Mouse (Mus musculus): ENCODE measurements around the gene Zcchc3. TPM values are rescaled to one million over a fixed set of nuclear protein-coding genes. Genes with fewer than 3 reads are reported as not detected.

Zcchc3 gene
- total and polyA plus RNA-seq, 3 experiments, result 3.3 to 7.8 (median 5.4) TPM

GRCm38 (mm10) chr2:152409781-152410180, 5.0 kb downstream of the Zcchc3 start:
- peak; percentile 11 for DNase-seq

DNA sequence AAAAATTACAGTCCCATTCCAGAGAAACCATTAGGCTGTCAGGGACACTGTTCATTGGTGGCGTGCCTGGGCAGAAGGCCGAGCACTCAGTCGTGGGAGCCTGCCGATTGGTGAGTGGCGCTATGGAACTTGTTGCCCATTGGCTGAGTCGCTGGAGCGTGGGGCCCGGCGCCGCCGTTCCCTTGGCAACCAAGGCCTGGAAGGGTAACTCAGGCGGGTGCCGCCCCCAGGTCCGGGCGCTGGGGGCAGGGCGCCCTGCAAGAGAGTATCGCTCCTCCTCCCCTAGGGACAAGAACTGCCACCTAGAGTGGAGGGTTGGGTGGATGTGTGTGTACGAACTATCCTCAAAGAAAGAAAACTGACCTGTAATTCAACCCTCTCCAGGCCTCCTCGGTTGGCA, 8.7 kb downstream of the Zcchc3 start:
- DNase-seq, result peak; percentile 98

- no peak for DNase-seq
Observed at GRCm38 (mm10) chr2:152399122-152399542, 15.7 kb downstream of the Zcchc3 start.

DNA sequence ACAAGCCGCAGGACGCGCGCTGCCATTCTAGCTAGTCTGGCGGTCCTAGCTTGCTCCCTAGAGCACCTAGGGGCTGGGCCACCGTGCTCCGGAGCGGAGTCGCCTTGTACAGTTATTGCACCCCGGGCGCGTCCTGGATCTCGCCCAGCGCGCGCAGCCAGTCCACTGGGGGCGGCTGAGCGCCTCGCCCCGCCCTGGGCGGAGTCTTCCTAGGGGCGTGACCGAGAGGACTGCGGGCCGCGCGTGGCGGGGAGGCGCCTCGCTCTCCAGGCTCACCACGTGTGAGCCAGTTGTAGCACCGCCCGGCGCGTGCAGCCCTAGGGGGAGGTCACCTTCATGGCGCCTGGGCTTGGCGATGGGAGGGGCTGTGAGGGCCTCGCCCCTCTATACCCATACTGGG, 16.1 kb downstream of the Zcchc3 start:
- DNase-seq, result peak; percentile 97

- peak; percentile 97 for DNase-seq
Observed at GRCm38 (mm10) chr2:152397680-152398435, 17.0 kb downstream of the Zcchc3 start, which contains the start of gene Sox12. Sox12 (minus strand) TSS chr2:152398063.

DNA sequence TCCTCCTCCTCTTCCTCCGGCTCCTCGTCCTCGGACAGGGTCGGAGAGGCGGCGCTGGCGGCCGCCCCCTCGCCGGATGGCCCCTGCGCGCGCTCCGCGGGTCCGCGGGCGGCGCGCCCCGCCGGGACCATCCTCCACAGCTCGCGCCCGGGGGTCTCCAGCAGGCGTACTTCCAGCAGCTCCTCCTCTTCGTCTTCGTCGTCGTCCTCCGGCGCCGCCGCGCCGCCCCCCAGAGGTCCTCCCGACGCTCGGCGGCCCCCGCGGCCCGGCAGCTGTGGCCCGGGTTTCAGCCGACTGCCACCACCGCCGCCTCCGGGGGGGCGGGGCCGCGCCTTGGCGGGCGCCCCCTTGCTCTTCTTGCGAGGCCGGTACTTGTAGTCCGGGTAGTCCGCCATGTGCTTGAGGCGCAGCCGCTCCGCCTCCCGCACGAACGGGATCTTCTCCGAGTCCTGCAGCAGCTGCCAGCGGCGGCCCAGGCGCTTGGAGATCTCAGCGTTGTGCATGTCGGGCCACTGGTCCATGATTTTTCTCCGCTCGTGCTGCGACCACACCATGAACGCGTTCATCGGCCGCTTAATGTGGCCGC, 17.7 kb downstream of the Zcchc3 start:
- DNase-seq, result peak; percentile 88

- peak; percentile 89 for DNase-seq
Observed at GRCm38 (mm10) chr2:152396110-152397003, 18.5 kb downstream of the Zcchc3 start.

- DNase-seq, result no peak
Observed at GRCm38 (mm10) chr2:152395271-152395920, 19.4 kb downstream of the Zcchc3 start.

DNA sequence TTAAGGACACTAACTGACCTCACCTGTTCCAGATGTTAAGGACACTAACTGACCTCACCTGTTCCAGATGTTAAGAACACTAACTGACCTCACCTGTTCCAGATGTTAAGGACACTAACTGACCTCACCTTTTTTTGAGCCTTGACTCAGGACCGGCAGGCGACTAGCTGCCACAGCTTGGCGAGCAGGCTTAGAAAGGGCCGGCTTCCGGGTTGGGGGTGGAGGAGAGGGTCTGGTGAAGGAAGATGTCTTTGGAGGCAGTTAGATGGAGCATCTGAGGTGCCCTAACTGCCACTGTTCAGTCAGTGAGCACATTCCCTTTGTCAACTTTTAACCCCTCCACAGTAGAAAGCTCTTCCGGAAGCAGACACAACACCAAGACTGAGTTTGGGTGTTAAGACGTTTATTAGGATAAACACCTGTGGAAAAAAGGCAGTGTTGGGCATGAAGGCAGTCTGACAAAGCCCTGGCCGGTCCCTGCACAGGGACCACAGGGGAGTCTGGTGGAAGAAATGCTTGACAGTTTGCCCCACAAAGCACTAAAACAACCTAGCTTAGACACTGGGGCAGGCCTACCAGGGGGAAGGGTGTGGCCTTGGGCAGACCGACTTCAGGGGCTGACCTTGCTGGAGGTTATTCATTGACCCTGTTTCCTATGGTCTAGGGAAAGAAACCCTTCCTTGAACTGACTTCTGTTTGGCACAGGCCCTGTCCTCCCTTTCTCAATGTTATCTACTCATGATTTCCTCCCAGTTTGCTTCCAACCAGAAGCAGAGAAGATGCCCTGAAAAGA, 21.4 kb downstream of the Zcchc3 start:
- peak; percentile 43 for DNase-seq

GRCm38 (mm10) chr2:152392786-152393185, 22.0 kb downstream of the Zcchc3 start:
- peak; percentile 58 for DNase-seq

- no peak for DNase-seq
Observed at GRCm38 (mm10) chr2:152384191-152384590, 30.6 kb downstream of the Zcchc3 start.

- DNase-seq, result no peak
Observed at GRCm38 (mm10) chr2:152376345-152376741, 38.5 kb downstream of the Zcchc3 start, which contains the start of gene Nrsn2. Nrsn2 (minus strand) TSS chr2:152376638.

- DNase-seq, result no peak
Observed at GRCm38 (mm10) chr2:152375652-152376344, 39.0 kb downstream of the Zcchc3 start.

GRCm38 (mm10) chr2:152373547-152373946, 41.3 kb downstream of the Zcchc3 start:
- DNase-seq, result no peak

- DNase-seq, result no peak
Observed at GRCm38 (mm10) chr2:152372661-152373060, 42.2 kb downstream of the Zcchc3 start.

DNA sequence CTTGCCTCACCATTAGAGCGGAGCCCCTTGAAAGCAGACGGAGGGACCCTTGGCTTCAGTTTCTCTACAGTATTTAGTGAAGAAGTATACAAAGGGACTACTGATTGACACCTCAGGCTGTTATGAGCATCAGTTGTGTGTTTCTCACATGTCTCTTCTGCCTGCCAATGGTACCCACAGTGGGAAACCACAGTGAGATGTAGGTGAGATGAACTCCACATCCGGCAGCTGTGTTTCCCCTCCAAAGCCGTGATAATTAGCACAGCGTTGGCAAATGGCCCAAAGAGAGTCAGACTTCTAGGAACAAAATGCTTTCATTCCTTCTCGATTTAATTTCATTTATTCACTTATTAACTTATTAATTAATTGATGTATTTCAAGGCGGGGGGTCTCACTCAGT, 42.7 kb downstream of the Zcchc3 start:
- no peak for DNase-seq

- DNase-seq, result peak; percentile 44
Observed at GRCm38 (mm10) chr2:152368532-152369140, 46.2 kb downstream of the Zcchc3 start.

DNA sequence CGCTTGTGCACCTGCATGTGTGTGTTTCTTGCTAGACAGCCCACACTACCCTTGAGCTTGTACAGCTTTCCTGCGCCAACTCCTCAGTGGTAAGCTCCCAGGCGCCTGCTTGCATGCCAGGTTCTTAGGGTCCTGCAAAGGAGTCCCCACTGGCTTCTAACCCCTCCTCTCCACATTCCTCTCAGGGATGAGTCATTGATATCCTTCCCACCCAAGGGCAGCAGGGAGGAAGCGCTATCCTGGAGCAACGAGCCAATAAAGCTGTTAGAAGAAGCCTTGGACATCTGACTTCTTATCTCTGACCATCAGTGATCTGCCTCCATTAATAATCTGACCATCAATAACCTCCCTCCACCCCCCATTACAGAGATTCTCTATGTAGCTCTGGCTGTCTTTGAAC, 46.9 kb downstream of the Zcchc3 start:
- DNase-seq, result peak; percentile 75

DNA sequence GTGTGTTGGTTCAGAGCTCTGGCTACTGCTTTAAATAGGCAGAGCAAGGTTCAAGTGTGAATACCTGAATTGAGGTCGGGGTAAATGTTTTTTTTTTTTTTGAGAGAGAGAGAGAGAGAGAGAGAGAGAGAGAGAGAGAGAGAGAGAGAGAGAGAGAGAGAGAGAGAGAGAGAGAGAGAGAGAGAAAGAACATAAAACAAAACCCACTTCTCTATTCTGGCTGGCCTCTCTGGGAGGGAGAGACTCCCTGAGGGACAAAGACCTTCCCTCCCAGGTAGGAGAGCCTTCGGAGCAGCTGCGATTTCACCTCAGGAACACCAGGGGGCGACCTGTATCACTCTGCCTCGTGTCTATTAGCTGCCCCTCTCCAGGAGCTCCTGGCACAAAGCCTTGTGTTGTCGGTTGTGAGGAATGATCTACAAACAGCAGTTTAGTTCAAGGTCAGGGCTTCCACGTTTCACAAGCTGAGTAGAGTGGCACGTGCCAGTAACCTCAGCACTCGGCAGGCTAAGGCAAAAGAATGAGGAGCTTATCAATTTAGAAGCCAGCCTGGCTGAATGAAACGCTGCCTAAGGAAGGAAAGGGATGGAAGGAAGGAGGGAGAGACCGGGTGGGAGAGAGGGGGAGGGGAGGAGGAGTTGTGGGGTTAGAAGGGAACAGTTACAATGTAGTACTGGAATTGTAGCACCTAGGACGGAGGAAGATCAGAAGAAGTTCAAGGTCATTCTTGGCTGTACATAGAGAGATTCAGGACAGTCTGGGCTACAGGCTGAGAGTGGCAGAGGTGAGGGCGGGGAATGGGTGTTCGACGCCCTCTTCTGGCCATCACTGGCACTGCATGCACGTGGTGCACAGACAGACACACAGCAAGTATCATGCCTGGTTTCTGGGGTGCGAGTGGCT, 51.3 kb downstream of the Zcchc3 start:
- DNase-seq, result peak; percentile 93
